Mouse (Mus musculus) embryonic facial prominence, embryonic 14.5 days (tissue): Measurements from ENCODE around the gene Stx8. TPM values are rescaled to one million over a fixed set of nuclear protein-coding genes. Genes with fewer than 3 reads are reported as not detected.
A peak's percentile ranks its signal among the peaks of the same experiment; 100 is the strongest.

Experiments
- ATAC-seq: fragments of 200-750 bp; cut with Nextera tagmentation; 2 replicates; pipeline ENCODE4 v1.8.0; 2017; ENCODE audit warnings: low read depth, moderate number of reproducible peaks, moderate TSS enrichment
- DNase-seq: peaks from one replicate; pipeline ENCODE4 v3.0.0-alpha.2; 2015; ENCODE audit warnings: low spot score
- H3K27ac ChIP-seq: fragments of 300-500 bp; sonication (generic); replicated peaks from 2 replicates; pipeline ENCODE4 v1.5.1; 2014; ENCODE audit warnings: low read depth, mild to moderate bottlenecking, low read length, moderate library complexity
- H3K27me3 ChIP-seq: fragments of 300-500 bp; sonication (generic); replicated peaks from 2 replicates; pipeline ENCODE4 v1.6.1; 2014; ENCODE audit warnings: low read length; ENCODE audit not compliant: control insufficient read depth, insufficient read depth
- H3K36me3 ChIP-seq: fragments of 300-500 bp; sonication (generic); 2 replicates; pipeline ENCODE4 v1.6.1; 2014; ENCODE audit warnings: low read length, mixed read lengths; ENCODE audit not compliant: control insufficient read depth, insufficient read depth
- H3K4me1 ChIP-seq: fragments of 300-500 bp; sonication (generic); 2 replicates; pipeline ENCODE4 v1.6.1; 2014; ENCODE audit warnings: antibody characterized with exemption, low read length; ENCODE audit not compliant: control insufficient read depth, insufficient read depth
- H3K4me2 ChIP-seq: fragments of 300-500 bp; sonication (generic); 2 replicates; pipeline ENCODE4 v1.6.1; 2014; ENCODE audit warnings: low read depth, mild to moderate bottlenecking, low read length, moderate library complexity, mixed read lengths
- H3K4me3 ChIP-seq: fragments of 300-500 bp; sonication (generic); 2 replicates; pipeline ENCODE4 v1.5.1; 2014; ENCODE audit warnings: low read depth, mild to moderate bottlenecking, low read length
- H3K9ac ChIP-seq: fragments of 300-500 bp; sonication (generic); 2 replicates; pipeline ENCODE4 v1.6.1; 2014; ENCODE audit warnings: low read depth, mild to moderate bottlenecking, low read length, moderate library complexity, mixed read lengths
- H3K9me3 ChIP-seq: fragments of 300-500 bp; sonication (generic); 2 replicates; pipeline ENCODE4 v1.6.1; 2016; ENCODE audit warnings: low read length; ENCODE audit not compliant: control insufficient read depth
- WGBS: fragments of 180-500 bp; shearing (Covaris S2); extraction: QIAGEN DNeasy Blood & Tissue Kit; methylation state at CpG from one replicate; pipeline ENCODE4 v1.1.7; 2014; 5-methylcytosine and 5-hydroxymethylcytosine counted together
- polyA plus RNA-seq: library from polyadenylated mRNA; unstranded; fragments of >200 nt; fragmentation: Nextera tagmentation; extraction: Ambion mirVana; gene quantifications from 2 replicates; pipeline ENCODE4 v1.2.1, GENCODE M21; 2014

Gene Stx8
- polyA plus RNA-seq, 1 experiment from 2014 or later: 58.9 TPM

GRCm38 (mm10) chr11:68072597-68073210 lies 106.7 kb downstream of the Stx8 start:
- Histone ChIP-seq H3K27ac (no peak overlapping the region), H3K9me3 (no peaks in the 10 kb centered on the region), H3K36me3 (no peaks in the 10 kb centered on the region), H3K27me3 (0 out of 2 replicates have a peak, but pooled peaks cover 3% of the 10 kb centered on the region), H3K4me3 (no peak overlapping the region), H3K4me1 (peaks cover 11% of the 10 kb centered on the region), H3K9ac (no peak overlapping the region), H3K4me2 (no peak overlapping the region)
- no peak for ATAC-seq
- WGBS: 64% methylated on average over 11 of the region's 11 CpGs
- DNase-seq: no peak

- Histone ChIP-seq H3K4me1 (peaks cover 22% of the 10 kb centered on the region), H3K27ac (no peak overlapping the region), H3K36me3 (no peaks in the 10 kb centered on the region), H3K27me3 (0 out of 2 replicates have a peak, but pooled peaks cover 3% of the 10 kb centered on the region), H3K4me2 (no peak overlapping the region), H3K9me3 (no peaks in the 10 kb centered on the region), H3K4me3 (no peak overlapping the region), H3K9ac (no peak overlapping the region)
- ATAC-seq (peak; percentile 67), DNase-seq (peak; percentile 79)
- 22% methylated on average over 5 of the region's 5 CpGs for WGBS
These were observed 108.7 kb downstream of the Stx8 start for GRCm38 (mm10) chr11:68074686-68075085.

GRCm38 (mm10) chr11:68075331-68075730 lies 109.3 kb downstream of the Stx8 start:
- Histone ChIP-seq H3K4me1 (peaks cover 22% of the 10 kb centered on the region), H3K36me3 (no peaks in the 10 kb centered on the region), H3K4me2 (no peak overlapping the region), H3K27me3 (0 out of 2 replicates have a peak, but pooled peaks cover 3% of the 10 kb centered on the region), H3K4me3 (no peak overlapping the region), H3K27ac (no peak overlapping the region), H3K9ac (no peak overlapping the region), H3K9me3 (no peaks in the 10 kb centered on the region)
- 85% methylated on average over 2 of the region's 2 CpGs for WGBS
- no peak for DNase-seq
- no peak for ATAC-seq

GRCm38 (mm10) chr11:68079756-68080155 lies 113.8 kb downstream of the Stx8 start:
- no peaks in the 10 kb centered on the region for H3K36me3 ChIP-seq
- ATAC-seq (no peak), DNase-seq (no peak)
- H3K4me3 ChIP-seq: no peak overlapping the region
- no peaks in the 10 kb centered on the region for H3K9me3 ChIP-seq
- H3K27ac ChIP-seq: no peak overlapping the region
- H3K4me2 ChIP-seq: no peak overlapping the region
- 0 out of 2 replicates have a peak, but pooled peaks cover 3% of the 10 kb centered on the region for H3K27me3 ChIP-seq
- peaks cover 14% of the 10 kb centered on the region for H3K4me1 ChIP-seq
- WGBS: 95% methylated on average over 2 of the region's 2 CpGs
- no peak overlapping the region for H3K9ac ChIP-seq

DNA sequence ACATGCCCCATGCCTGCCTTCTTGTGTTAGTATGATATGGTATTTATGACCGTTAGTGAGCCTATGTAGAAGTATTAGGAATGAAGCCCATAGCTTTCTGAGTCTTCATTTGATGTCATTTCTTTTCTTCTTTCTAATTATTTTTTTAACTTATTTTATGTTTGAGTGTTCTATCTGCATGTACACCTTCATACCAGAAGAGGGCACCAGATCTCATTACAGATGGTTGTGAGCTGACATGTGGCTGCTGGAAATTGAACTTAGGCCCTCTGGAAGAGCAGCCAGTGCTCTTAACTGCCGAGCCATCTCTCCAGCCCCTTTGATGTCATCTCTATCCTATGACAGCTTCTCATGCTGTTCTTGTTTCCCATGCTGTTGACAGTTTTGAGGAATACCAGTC lies 115.0 kb downstream of the Stx8 start:
- H3K36me3 ChIP-seq: no peaks in the 10 kb centered on the region
- no peaks in the 10 kb centered on the region for H3K9me3 ChIP-seq
- DNase-seq (no peak), ATAC-seq (no peak)
- H3K4me1 ChIP-seq: peaks cover 14% of the 10 kb centered on the region
- no peak overlapping the region for H3K9ac ChIP-seq
- no peak overlapping the region for H3K27ac ChIP-seq
- WGBS: 87% methylated on average over 2 of the region's 2 CpGs
- 0 out of 2 replicates have a peak, but pooled peaks cover under 1% of the 10 kb centered on the region for H3K27me3 ChIP-seq
- no peak overlapping the region for H3K4me2 ChIP-seq
- H3K4me3 ChIP-seq: no peak overlapping the region

GRCm38 (mm10) chr11:68082756-68083155 lies 116.8 kb downstream of the Stx8 start:
- whole genome bisulfite sequencing: 86% methylated on average over 12 of the region's 12 CpGs
- no peaks in the 10 kb centered on the region for H3K36me3 ChIP-seq
- no peak overlapping the region for H3K9ac ChIP-seq
- no peak overlapping the region for H3K4me2 ChIP-seq
- H3K4me1 ChIP-seq: peaks cover 17% of the 10 kb centered on the region
- H3K4me3 ChIP-seq: no peak overlapping the region
- H3K27me3 ChIP-seq: no peaks in the 10 kb centered on the region
- H3K9me3 ChIP-seq: no peaks in the 10 kb centered on the region
- H3K27ac ChIP-seq: no peak overlapping the region
- DNase-seq (no peak), ATAC-seq (no peak)

- no peak overlapping the region for H3K4me3 ChIP-seq
- WGBS: 52% methylated on average over 6 of the region's 6 CpGs
- DNase-seq (peak; percentile 65), ATAC-seq (no peak; the same call in 1 of the 2 replicates)
- H3K9me3 ChIP-seq: no peaks in the 10 kb centered on the region
- H3K27ac ChIP-seq: no peak overlapping the region
- peaks cover 10% of the 10 kb centered on the region; the same call in 1 of the 2 replicates for H3K4me1 ChIP-seq
- no peaks in the 10 kb centered on the region for H3K36me3 ChIP-seq
- H3K4me2 ChIP-seq: no peak overlapping the region
- no peaks in the 10 kb centered on the region for H3K27me3 ChIP-seq
- no peak overlapping the region for H3K9ac ChIP-seq
These were observed 117.6 kb downstream of the Stx8 start for GRCm38 (mm10) chr11:68083562-68083961.

- no peak overlapping the region for H3K9ac ChIP-seq
- no peak for DNase-seq
- H3K36me3 ChIP-seq: no peaks in the 10 kb centered on the region
- H3K4me1 ChIP-seq: 0 out of 2 replicates have a peak, but pooled peaks cover 14% of the 10 kb centered on the region
- no peaks in the 10 kb centered on the region for H3K9me3 ChIP-seq
- WGBS: 70% methylated on average over 9 of the region's 9 CpGs
- H3K4me2 ChIP-seq: no peak overlapping the region
- H3K27ac ChIP-seq: no peak overlapping the region
- no peaks in the 10 kb centered on the region for H3K27me3 ChIP-seq
- no peak overlapping the region for H3K4me3 ChIP-seq
- no peak for ATAC-seq
These were observed 120.2 kb downstream of the Stx8 start for GRCm38 (mm10) chr11:68086221-68086620.

GRCm38 (mm10) chr11:68089426-68089825 lies 123.4 kb downstream of the Stx8 start:
- no peaks in the 10 kb centered on the region for H3K9me3 ChIP-seq
- 0 out of 2 replicates have a peak overlapping the region, but pooled peaks have one; percentile 34 for H3K27ac ChIP-seq
- H3K9ac ChIP-seq: no peak overlapping the region
- no peak overlapping the region for H3K4me3 ChIP-seq
- no peak for ATAC-seq
- H3K4me2 ChIP-seq: peak overlapping the region; percentile 10; the same call in 1 of the 2 replicates
- DNase-seq: peak; percentile 56
- no peaks in the 10 kb centered on the region for H3K27me3 ChIP-seq
- peaks cover 19% of the 10 kb centered on the region; the same call in 1 of the 2 replicates for H3K4me1 ChIP-seq
- WGBS: 53% methylated on average over 9 of the region's 9 CpGs
- H3K36me3 ChIP-seq: no peaks in the 10 kb centered on the region
